Mouse (Mus musculus): Measurements from ENCODE around the gene Tiparp. TPM values are rescaled to one million over a fixed set of nuclear protein-coding genes. Genes with fewer than 3 reads are reported as not detected.
A peak's percentile ranks its signal among the peaks of the same experiment; 100 is the strongest.

Gene Tiparp
- polyA plus RNA-seq, 1 experiment = 5.2 TPM

GRCm38 (mm10) chr3:65577602-65578001 is 49.4 kb downstream of the Tiparp start:
- TF ChIP-seq POLR2A (IDR thresholded peaks at IDR 0.05; ENCODE audit: insufficient read length, low read depth) (no peak), MYOD1 (IDR thresholded peaks at IDR 0.05; ENCODE audit: control insufficient read depth in 1 of 3, insufficient read length in 2 of 3, low read depth in 2 of 3) (no peak), REST (IDR thresholded peaks at IDR 0.05; ENCODE audit: insufficient read depth, insufficient read length) (no peak), E2F4 (IDR thresholded peaks at IDR 0.05; ENCODE audit: insufficient read depth) (no peak), CEBPB (IDR thresholded peaks at IDR 0.05; ENCODE audit: insufficient read depth, poor library complexity, severe bottlenecking) (no peak), MAX (IDR thresholded peaks at IDR 0.05; ENCODE audit: low read depth) (no peak), POLR2AphosphoS2 (IDR thresholded peaks at IDR 0.05; ENCODE audit: insufficient read length, low read depth) (no peak), USF1 (IDR thresholded peaks at IDR 0.05; ENCODE audit: low read depth) (no peak), MYOG (IDR thresholded peaks at IDR 0.05; ENCODE audit: control insufficient read depth in 1 of 3, insufficient read depth in 1 of 3, insufficient read length in 2 of 3, low read depth in 2 of 3) (no peak), SRF (IDR thresholded peaks at IDR 0.05; ENCODE audit: control insufficient read depth, insufficient read length, low read depth) (no peak), TCF3 (IDR thresholded peaks at IDR 0.05; ENCODE audit: insufficient read length, low read depth) (no peak), TCF12 (IDR thresholded peaks at IDR 0.05; ENCODE audit: insufficient read depth, poor library complexity, severe bottlenecking) (no peak)
- Histone ChIP-seq H3K79me2 (ENCODE audit: control insufficient read depth, insufficient read depth) (no peaks in the 10 kb centered on the region), H3K36me3 (ENCODE audit: control insufficient read depth, insufficient read depth) (no peaks in the 10 kb centered on the region), H3ac (ENCODE audit: control insufficient read depth, insufficient read length) (no peak overlapping the region), H3K4me2 (ENCODE audit: low read depth) (no peak overlapping the region), H3K27me3 (ENCODE audit: control insufficient read depth, insufficient read depth, insufficient read length) (no peaks in the 10 kb centered on the region), H3K4me3 (no peak overlapping the region)

GRCm38 (mm10) chr3:65579260-65579921 is 51.2 kb downstream of the Tiparp start:
- Histone ChIP-seq H3K36me3 (ENCODE audit: control insufficient read depth, insufficient read depth) (no peaks in the 10 kb centered on the region), H3ac (ENCODE audit: control insufficient read depth, insufficient read length) (no peak overlapping the region), H3K4me3 (no peak overlapping the region), H3K79me2 (ENCODE audit: control insufficient read depth, insufficient read depth) (no peaks in the 10 kb centered on the region), H3K27me3 (ENCODE audit: control insufficient read depth, insufficient read depth, insufficient read length) (no peaks in the 10 kb centered on the region), H3K4me2 (ENCODE audit: low read depth) (no peak overlapping the region)
- TF ChIP-seq MYOD1 (IDR thresholded peaks at IDR 0.05; ENCODE audit: control insufficient read depth in 1 of 3, insufficient read length in 2 of 3, low read depth in 2 of 3) (no peak), REST (IDR thresholded peaks at IDR 0.05; ENCODE audit: insufficient read depth, insufficient read length) (no peak), MYOG (IDR thresholded peaks at IDR 0.05; ENCODE audit: control insufficient read depth in 1 of 3, insufficient read depth in 1 of 3, insufficient read length in 2 of 3, low read depth in 2 of 3) (no peak), SRF (IDR thresholded peaks at IDR 0.05; ENCODE audit: control insufficient read depth, insufficient read length, low read depth) (no peak), TCF3 (IDR thresholded peaks at IDR 0.05; ENCODE audit: insufficient read length, low read depth) (no peak), MAX (IDR thresholded peaks at IDR 0.05; ENCODE audit: low read depth) (no peak), POLR2AphosphoS2 (IDR thresholded peaks at IDR 0.05; ENCODE audit: insufficient read length, low read depth) (no peak), E2F4 (IDR thresholded peaks at IDR 0.05; ENCODE audit: insufficient read depth) (no peak), USF1 (IDR thresholded peaks at IDR 0.05; ENCODE audit: low read depth) (no peak), CEBPB (IDR thresholded peaks at IDR 0.05; ENCODE audit: insufficient read depth, poor library complexity, severe bottlenecking) (no peak), POLR2A (IDR thresholded peaks at IDR 0.05; ENCODE audit: insufficient read length, low read depth) (no peak), TCF12 (IDR thresholded peaks at IDR 0.05; ENCODE audit: insufficient read depth, poor library complexity, severe bottlenecking) (no peak)

- H3K27me3 ChIP-seq (ENCODE audit: control insufficient read depth, insufficient read depth, insufficient read length) = no peaks in the 10 kb centered on the region
- H3K4me3 ChIP-seq = no peak overlapping the region
- no peaks in the 10 kb centered on the region for H3K36me3 ChIP-seq (ENCODE audit: control insufficient read depth, insufficient read depth)
- TF ChIP-seq TCF12 (IDR thresholded peaks at IDR 0.05; ENCODE audit: insufficient read depth, poor library complexity, severe bottlenecking) (no peak), CEBPB (IDR thresholded peaks at IDR 0.05; ENCODE audit: insufficient read depth, poor library complexity, severe bottlenecking) (0 out of 2 replicates have a peak, but pooled peaks have one; percentile 27)
- no peak overlapping the region for H3K4me2 ChIP-seq (ENCODE audit: low read depth)
- no peaks in the 10 kb centered on the region for H3K79me2 ChIP-seq (ENCODE audit: control insufficient read depth, insufficient read depth)
- no peak overlapping the region for H3ac ChIP-seq (ENCODE audit: control insufficient read depth, insufficient read length)
Observed at GRCm38 (mm10) chr3:65581596-65581995, 53.4 kb downstream of the Tiparp start.

- no peak overlapping the region for H3ac ChIP-seq (ENCODE audit: control insufficient read depth, insufficient read length)
- H3K36me3 ChIP-seq (ENCODE audit: control insufficient read depth, insufficient read depth) = no peaks in the 10 kb centered on the region
- H3K27me3 ChIP-seq (ENCODE audit: control insufficient read depth, insufficient read depth, insufficient read length) = no peaks in the 10 kb centered on the region
- TF ChIP-seq CEBPB (IDR thresholded peaks at IDR 0.05; ENCODE audit: insufficient read depth, poor library complexity, severe bottlenecking) (no peak), POLR2AphosphoS2 (IDR thresholded peaks at IDR 0.05; ENCODE audit: insufficient read length, low read depth) (no peak), E2F4 (IDR thresholded peaks at IDR 0.05; ENCODE audit: insufficient read depth) (no peak), TCF12 (IDR thresholded peaks at IDR 0.05; ENCODE audit: insufficient read depth, poor library complexity, severe bottlenecking) (no peak), POLR2A (IDR thresholded peaks at IDR 0.05; ENCODE audit: insufficient read length, low read depth) (no peak), USF1 (IDR thresholded peaks at IDR 0.05; ENCODE audit: low read depth) (no peak), REST (IDR thresholded peaks at IDR 0.05; ENCODE audit: insufficient read depth, insufficient read length) (no peak), MAX (IDR thresholded peaks at IDR 0.05; ENCODE audit: low read depth) (no peak), MYOD1 (IDR thresholded peaks at IDR 0.05; ENCODE audit: control insufficient read depth in 1 of 3, insufficient read length in 2 of 3, low read depth in 2 of 3) (no peak), MYOG (IDR thresholded peaks at IDR 0.05; ENCODE audit: control insufficient read depth in 1 of 3, insufficient read depth in 1 of 3, insufficient read length in 2 of 3, low read depth in 2 of 3) (no peak), SRF (IDR thresholded peaks at IDR 0.05; ENCODE audit: control insufficient read depth, insufficient read length, low read depth) (no peak), TCF3 (IDR thresholded peaks at IDR 0.05; ENCODE audit: insufficient read length, low read depth) (no peak)
- H3K4me3 ChIP-seq = no peak overlapping the region
- no peak overlapping the region for H3K4me2 ChIP-seq (ENCODE audit: low read depth)
- no peaks in the 10 kb centered on the region for H3K79me2 ChIP-seq (ENCODE audit: control insufficient read depth, insufficient read depth)
Observed at GRCm38 (mm10) chr3:65584329-65584728, 56.1 kb downstream of the Tiparp start.

Measured in myocyte (in vitro differentiated cells).